ENCODE assay signal across 9 mouse cellular contexts in genomic region chr6:113075261-113075660, GRCm38 (mm10). TPM values are rescaled to one million over a fixed set of nuclear protein-coding genes. Genes with fewer than 3 reads are reported as not detected.
DNase-seq lines count a peak whose midpoint lies in the region; ATAC-seq lines count a peak whose summit lies in the region.
"Had no signal": no experiment of that assay in that cellular context is flagged by ENCODE, and none has a peak within 500 bp of the region (broad histone marks: within the 10 kb centered on the region; RNA-seq: fewer than 3 reads in every experiment).

No protein-coding gene starts in this region.

- peaks cover 24% of the 10 kb centered on the region for H3K4me1 ChIP-seq in embryonic facial prominence, embryonic 14.5 days (ENCODE audit: control insufficient read depth, insufficient read depth, low read length)
- H3K4me1 ChIP-seq in limb, embryonic 15.5 days, result peaks cover 14% of the 10 kb centered on the region

- 21% methylated on average over 3 of the region's 3 CpGs for WGBS in embryonic facial prominence, embryonic 14.5 days
- 17% methylated on average over 3 of the region's 3 CpGs for WGBS in limb, embryonic 15.5 days

- no peaks in the 10 kb centered on the region for H3K27me3 ChIP-seq in embryonic facial prominence, embryonic 14.5 days (replicated peaks; ENCODE audit: control insufficient read depth, insufficient read depth, low read length)
- no peaks in the 10 kb centered on the region for H3K27me3 ChIP-seq in limb, embryonic 15.5 days
- H3K27me3 ChIP-seq: Patski had no signal

- peak overlapping the region; percentile 98 for H3K4me3 ChIP-seq in embryonic facial prominence, embryonic 14.5 days (ENCODE audit: low read depth, low read length)
- H3K4me3 ChIP-seq in limb, embryonic 15.5 days, result peak overlapping the region; percentile 84

- DNase-seq in embryo, embryonic 10.5 days (ENCODE audit: low spot score), result peak; percentile 4
- DNase-seq in embryo, embryonic 9.5 days (ENCODE audit: extremely low spot score), result no peak
- peak; percentile 82 for DNase-seq in 3T3-L1 (ENCODE audit: low read depth, low spot score)
- peak; percentile 44 for DNase-seq in embryonic facial prominence, embryonic 14.5 days (ENCODE audit: low spot score)
- DNase-seq in frontal cortex, postnatal 25 days (ENCODE audit: low spot score in 2 of 2), result no peak

- H3K36me3 ChIP-seq in embryonic facial prominence, embryonic 14.5 days (ENCODE audit: control insufficient read depth, insufficient read depth, low read length), result peaks cover 1% of the 10 kb centered on the region; the same call in 1 of the 2 replicates
- no peaks in the 10 kb centered on the region for H3K36me3 ChIP-seq in limb, embryonic 15.5 days

- H3K27ac ChIP-seq in embryonic facial prominence, embryonic 14.5 days (replicated peaks; ENCODE audit: low read depth, low read length), result peak overlapping the region; percentile 100
- H3K27ac ChIP-seq in limb, embryonic 15.5 days, result peak overlapping the region; percentile 100

- peak overlapping the region; percentile 99 for H3K9ac ChIP-seq in embryonic facial prominence, embryonic 14.5 days (ENCODE audit: low read depth, low read length)
- peak overlapping the region; percentile 65 for H3K9ac ChIP-seq in limb, embryonic 15.5 days

- H3K4me2 ChIP-seq in embryonic facial prominence, embryonic 14.5 days (ENCODE audit: low read depth, low read length), result peak overlapping the region; percentile 66
- H3K4me2 ChIP-seq in limb, embryonic 15.5 days, result peak overlapping the region; percentile 42

- no peaks in the 10 kb centered on the region for H3K9me3 ChIP-seq in embryonic facial prominence, embryonic 14.5 days (ENCODE audit: control insufficient read depth, low read length)
- no peaks in the 10 kb centered on the region for H3K9me3 ChIP-seq in limb, embryonic 15.5 days

- ATAC-seq in embryonic facial prominence, embryonic 14.5 days (ENCODE audit: low read depth), result no peak
- ATAC-seq in limb, embryonic 15.5 days (ENCODE audit: insufficient number of reproducible peaks, low FRiP score, low TSS enrichment, low read depth), result no peak
- no peak for ATAC-seq in megakaryocyte progenitor cell, adult 5-6 weeks (replicated peaks; ENCODE audit: poor library complexity)
- ATAC-seq in granulocyte monocyte progenitor cell, adult 5-6 weeks (replicated peaks; ENCODE audit: poor library complexity, severe bottlenecking), result no peak

RNA-seq across cellular contexts. Expression of gene Setd5, which starts 1.9 kb away (rescaled TPM):
- polyA plus RNA-seq in embryonic facial prominence, embryonic 14.5 days (2014; fragmentation: Nextera tagmentation; extraction: Ambion mirVana), result 81.5 and 89.9 TPM in 2 replicates
- 77.3 and 79.8 TPM in 2 replicates for polyA plus RNA-seq in limb, embryonic 15.5 days (2015; fragmentation: Nextera tagmentation; extraction: Ambion mirVana)
- total RNA-seq in megakaryocyte progenitor cell, adult 5-6 weeks (2015), result 99.9 and 127 TPM in 2 replicates
- total RNA-seq in megakaryocyte progenitor cell, adult 5-6 weeks (2017), result 48.3 and 73.6 TPM in 2 replicates
- total RNA-seq in granulocyte monocyte progenitor cell, adult 5-6 weeks (2014; fragmentation: Nextera tagmentation), result 114 and 124 TPM in 2 replicates
- total RNA-seq in granulocyte monocyte progenitor cell, adult 5-6 weeks (2017), result 64.8 and 64.9 TPM in 2 replicates

RNA-seq across cellular contexts. Expression of gene Thumpd3, which starts 29.2 kb away (rescaled TPM):
- polyA plus RNA-seq in embryonic facial prominence, embryonic 14.5 days (2014; fragmentation: Nextera tagmentation; extraction: Ambion mirVana), result 36.1 and 38.9 TPM in 2 replicates
- polyA plus RNA-seq in limb, embryonic 15.5 days (2015; fragmentation: Nextera tagmentation; extraction: Ambion mirVana), result 45.1 and 46.7 TPM in 2 replicates
- 87.0 and 96.9 TPM in 2 replicates for total RNA-seq in megakaryocyte progenitor cell, adult 5-6 weeks (2015)
- total RNA-seq in megakaryocyte progenitor cell, adult 5-6 weeks (2017), result 65.8 and 79.9 TPM in 2 replicates
- 52.4 and 77.4 TPM in 2 replicates for total RNA-seq in granulocyte monocyte progenitor cell, adult 5-6 weeks (2014; fragmentation: Nextera tagmentation)
- 51.5 and 73.9 TPM in 2 replicates for total RNA-seq in granulocyte monocyte progenitor cell, adult 5-6 weeks (2017)

Comparison
In these comparisons a context has a peak if more than half of its experiments do, and no peak if none do; other contexts are left out.
1. DNase-seq: peak in embryo, embryonic 10.5 days (single experiment), 3T3-L1 (single experiment) and embryonic facial prominence, embryonic 14.5 days (single experiment); none in embryo, embryonic 9.5 days (single experiment) and frontal cortex, postnatal 25 days (0 of 2).